Mouse (Mus musculus): ENCODE data around the gene Rfc1.

GRCm38 (mm10) chr5:65281216-65281615 lies 54.3 kb downstream of the Rfc1 start:
- TF ChIP-seq CTCF (IDR thresholded peaks at IDR 0.05; ENCODE audit: low read depth) (no peak), EP300 (IDR thresholded peaks at IDR 0.05; ENCODE audit: low read depth) (no peak)
